Mouse (Mus musculus): ENCODE measurements around the gene Dram2.
"Not testable (repeated sequence)": the region's sequence is repeated elsewhere in the genome, so short reads cannot be mapped to it uniquely, and the experiment has no call there.

DNA sequence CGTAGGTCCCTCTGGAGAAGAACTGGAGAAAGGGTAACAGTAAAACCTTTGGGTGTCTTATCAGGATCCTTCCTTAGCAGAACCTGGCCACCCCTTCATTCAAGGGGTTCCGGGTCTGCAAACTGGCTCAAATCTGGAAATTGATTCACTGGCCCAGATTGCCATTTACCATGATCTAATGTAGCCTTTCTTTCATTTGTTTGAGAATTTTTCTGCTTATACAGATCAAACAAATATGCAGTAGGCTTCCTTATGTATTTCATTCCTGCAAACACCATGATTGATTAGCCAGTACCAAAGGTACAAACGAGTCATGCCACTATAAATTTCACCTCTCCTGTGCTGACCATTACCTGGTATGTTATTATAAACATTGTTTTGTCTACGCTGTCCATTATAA is 46.0 kb downstream of the Dram2 start:
- TF ChIP-seq GATA1, TAL1 (IDR thresholded peaks at IDR 0.05; ENCODE audit: low read length): not testable (repeated sequence)

Data from erythroblast, embryonic 14.5 days (primary cell).